8 mouse cellular contexts compared by ENCODE assay signal in the genomic region with DNA sequence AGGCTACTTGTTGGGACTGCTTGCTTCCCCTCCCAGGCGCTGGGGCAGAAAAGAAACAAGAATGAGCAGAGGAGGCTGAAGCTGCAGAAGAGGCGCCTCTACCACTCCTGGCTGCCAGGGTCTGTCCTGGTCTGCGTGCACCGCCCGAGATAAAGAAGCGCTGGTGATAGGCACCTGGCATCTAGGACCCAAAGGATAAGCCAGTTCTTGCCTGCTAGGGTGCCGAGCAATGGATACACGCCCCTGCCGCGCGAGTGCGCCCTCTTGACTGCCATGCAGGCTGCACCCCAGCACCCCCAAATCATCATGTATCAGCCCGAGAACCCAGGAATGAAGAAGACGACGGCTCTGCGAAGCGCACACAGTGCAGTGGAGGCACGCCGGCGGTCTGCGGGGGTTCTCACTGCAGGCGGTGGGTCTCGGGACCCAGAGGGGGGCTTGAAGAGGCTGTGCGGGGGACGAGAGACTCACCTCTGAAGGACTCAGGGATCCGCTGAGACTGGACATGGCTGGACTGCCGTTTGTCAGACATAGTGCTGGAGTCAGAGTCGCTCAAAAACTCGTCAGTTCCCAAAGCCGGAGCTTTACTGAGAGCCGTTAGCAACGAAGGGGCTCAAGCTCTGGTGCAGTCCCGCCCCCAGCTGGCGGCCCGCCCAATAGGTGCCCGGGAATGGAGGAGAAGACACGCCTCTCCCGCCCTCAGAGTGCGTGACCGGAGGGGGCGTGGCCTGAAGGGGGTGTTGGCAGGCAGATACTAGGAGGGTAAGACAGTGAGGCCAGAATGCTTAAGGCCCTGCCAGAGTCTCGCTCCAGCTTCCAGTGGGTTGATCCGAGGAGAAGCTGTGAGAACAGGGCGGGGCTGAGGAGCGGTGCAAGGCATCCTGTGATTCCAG. TPM values are rescaled to one million over a fixed set of nuclear protein-coding genes. Genes with fewer than 3 reads are reported as not detected.
DNase-seq lines count a peak whose midpoint lies in the region; ATAC-seq lines count a peak whose summit lies in the region.

A gene (minus strand): TSS at position 589 of the 893 bp plus-strand sequence.

- peak within 1 kb of the TSS; percentile 87 for H3K4me2 ChIP-seq in lung, embryonic 16.5 days (ENCODE audit: low read depth, low read length)

- H3K27ac ChIP-seq in lung, embryonic 16.5 days (ENCODE audit: low read length) = peak within 1 kb of the TSS; percentile 92

- ATAC-seq in hematopoietic stem cell, adult 5-6 weeks (replicated peaks in 1 of 2; ENCODE audit: insufficient read depth in 1 of 2, low FRiP score in 2 of 2, low TSS enrichment in 1 of 2, low read depth in 1 of 2, poor library complexity in 2 of 2, severe bottlenecking in 2 of 2) = peak; percentile 96 to 97
- ATAC-seq in lung, embryonic 16.5 days (ENCODE audit: low read depth) = peak; percentile 98

- no peaks in the 10 kb centered on the region for H3K36me3 ChIP-seq in lung, embryonic 16.5 days (ENCODE audit: control insufficient read depth, insufficient read depth, low read length)

- peaks cover 18% of the 10 kb centered on the region for H3K4me1 ChIP-seq in lung, embryonic 16.5 days (replicated peaks; ENCODE audit: control insufficient read depth, insufficient read depth, low read length)

- no peaks in the 10 kb centered on the region for H3K9me3 ChIP-seq in lung, embryonic 16.5 days (ENCODE audit: control insufficient read depth, low read length)

- no peaks in the 10 kb centered on the region for H3K27me3 ChIP-seq in lung, embryonic 16.5 days (ENCODE audit: control insufficient read depth, insufficient read depth, low read depth, low read length)

- peak within 1 kb of the TSS; percentile 82 for H3K4me3 ChIP-seq in lung, embryonic 16.5 days (ENCODE audit: low read length)

- WGBS in lung, embryonic 16.5 days = under 1% methylated on average over 45 of the region's 45 CpGs

- peak within 1 kb of the TSS; percentile 91 for H3K9ac ChIP-seq in lung, embryonic 16.5 days (ENCODE audit: low read length)

- DNase-seq in MEL-GATA-1-ER (ENCODE audit: extremely low read depth, low read depth) = peak; percentile 92
- DNase-seq in cerebellum, adult 8-10 months = peak; percentile 99
- DNase-seq in forelimb bud, embryonic 11.5 days (ENCODE audit: low read depth, low spot score) = peak; percentile 96
- peak; percentile 89 for DNase-seq in layer of hippocampus, adult 9-10 months (ENCODE audit: low spot score)
- peak; percentile 100 for DNase-seq in ovary, postnatal 10 days (ENCODE audit: low spot score)
- DNase-seq in thymus, postnatal 10 days (ENCODE audit: low spot score in 2 of 2) = peak; percentile 98 to 100

RNA-seq across cellular contexts. Expression of the gene that starts here (rescaled TPM):
- total RNA-seq in hematopoietic stem cell, adult 5-6 weeks (2017) = 34.7 and 40.0 TPM in 2 replicates
- 67.1 and 75.1 TPM in 2 replicates for polyA plus RNA-seq in lung, embryonic 16.5 days (2015; fragmentation: Nextera tagmentation; extraction: Ambion mirVana)

Comparison
In these comparisons a context has a peak if more than half of its experiments do, and no peak if none do; other contexts are left out.
1. Peak in every context shown above with its lines: DNase-seq, ATAC-seq, H3K4me3 ChIP-seq and H3K27ac ChIP-seq.